Mouse (Mus musculus) CD8-positive naive resting alpha-beta T cell, adult 57 days (primary cell): ENCODE data around the gene Gdf5. TPM values are rescaled to one million over a fixed set of nuclear protein-coding genes. Genes with fewer than 3 reads are reported as not detected.

Source experiments
- total RNA-seq: library from RNA; stranded (reverse); gene quantifications from one replicate; pipeline ENCODE4 v1.2.4, GENCODE M21; 2023

Gene Gdf5
- total RNA-seq, result not detected

GRCm38 (mm10) chr2:155945124-155945523 is at the start of gene Gdf5:
Gene Gdf5, minus strand, starts transcription at chr2:155945367.

GRCm38 (mm10) chr2:155956134-155957059 is 11.2 kb upstream of the Gdf5 start, which contains the start of gene Cep250:
Gene Cep250, plus strand, starts transcription at chr2:155956458.

GRCm38 (mm10) chr2:155940681-155941080 is 4.5 kb downstream of the Gdf5 start, which contains the start of gene Gm15557:
Gene Gm15557, plus strand, starts transcription at chr2:155940728.

GRCm38 (mm10) chr2:155929531-155930442 is 15.4 kb downstream of the Gdf5 start, which contains the start of gene Uqcc1:
Gene Uqcc1, minus strand, starts transcription at chr2:155930310.

Other genes with a start within 250 kb of the Gdf5 start
- 30.8 TPM for gene Edem2, start 215.9 kb downstream of the Gdf5 start, total RNA-seq
- gene Gm17581, start 209.5 kb downstream of the Gdf5 start, total RNA-seq, result not detected
- gene Procr, start 194.2 kb downstream of the Gdf5 start, total RNA-seq, result not detected
- gene Mmp24, start 170.0 kb downstream of the Gdf5 start, total RNA-seq, result not detected
- gene BC029722, start 125.9 kb downstream of the Gdf5 start, total RNA-seq, result 21.4 TPM
- gene Eif6, start 118.4 kb downstream of the Gdf5 start, total RNA-seq, result 120 TPM
- 0.24 TPM for gene Fam83c, start 110.5 kb downstream of the Gdf5 start, total RNA-seq
- 40.3 TPM for gene Uqcc1, start 15.1 kb downstream of the Gdf5 start, total RNA-seq
- gene Gm15557, start 4.6 kb downstream of the Gdf5 start, total RNA-seq, result not detected
- 62.5 TPM for gene Cep250, start 11.1 kb upstream of the Gdf5 start, total RNA-seq
- gene 6430550D23Rik, start 62.6 kb upstream of the Gdf5 start, total RNA-seq, result 2.8 TPM
- 59.8 TPM for gene Ergic3, start 62.7 kb upstream of the Gdf5 start, total RNA-seq
- gene Fer1l4, start 107.6 kb upstream of the Gdf5 start, total RNA-seq, result not detected
- gene Spag4, start 119.8 kb upstream of the Gdf5 start, total RNA-seq, result 4.1 TPM
- gene Cpne1, start 166.6 kb upstream of the Gdf5 start, total RNA-seq, result 67.0 TPM
- gene Rbm12, start 166.6 kb upstream of the Gdf5 start, total RNA-seq, result 26.5 TPM
- 24.3 TPM for gene Gm28036, start 181.7 kb upstream of the Gdf5 start, total RNA-seq
- 51.0 TPM for gene Romo1, start 198.7 kb upstream of the Gdf5 start, total RNA-seq
- 24.9 TPM for gene Nfs1, start 198.8 kb upstream of the Gdf5 start, total RNA-seq
- 1,869 TPM for gene Rbm39, start 234.9 kb upstream of the Gdf5 start, total RNA-seq